Mouse (Mus musculus) midbrain, embryonic 13.5 days (tissue): ENCODE data around the gene Mdn1. TPM values are rescaled to one million over a fixed set of nuclear protein-coding genes. Genes with fewer than 3 reads are reported as not detected.

Source experiments
- ATAC-seq: fragments of 200-750 bp; cut with Nextera tagmentation; 2 replicates; pipeline ENCODE4 v1.8.0; 2017; ENCODE audit warnings: mild to moderate bottlenecking, moderate TSS enrichment, moderate library complexity
- H3K27ac ChIP-seq: fragments of 300-500 bp; sonication (generic); 2 replicates; pipeline ENCODE4 v1.5.1; 2015; ENCODE audit warnings: inconsistent platforms, mild to moderate bottlenecking, moderate library complexity
- H3K27me3 ChIP-seq: fragments of 300-500 bp; sonication (generic); 2 replicates; pipeline ENCODE4 v1.6.1; 2015; ENCODE audit warnings: mild to moderate bottlenecking, inconsistent platforms
- H3K36me3 ChIP-seq: fragments of 300-500 bp; sonication (generic); 2 replicates; pipeline ENCODE4 v1.6.1; 2015; ENCODE audit warnings: mild to moderate bottlenecking, inconsistent platforms
- H3K4me1 ChIP-seq: fragments of 300-500 bp; sonication (generic); replicated peaks from 2 replicates; pipeline ENCODE4 v1.6.1; 2015; ENCODE audit warnings: inconsistent platforms
- H3K4me2 ChIP-seq: fragments of 300-500 bp; sonication (generic); replicated peaks from 2 replicates; pipeline ENCODE4 v1.6.1; 2015; ENCODE audit warnings: moderate library complexity, mild to moderate bottlenecking, inconsistent platforms
- H3K4me3 ChIP-seq: fragments of 300-500 bp; sonication (generic); replicated peaks from 2 replicates; pipeline ENCODE4 v1.5.1; 2015; ENCODE audit warnings: mild to moderate bottlenecking, inconsistent platforms
- H3K9ac ChIP-seq: fragments of 300-500 bp; sonication (generic); replicated peaks from 2 replicates; pipeline ENCODE4 v1.6.1; 2015; ENCODE audit warnings: mild to moderate bottlenecking, inconsistent platforms
- H3K9me3 ChIP-seq: fragments of 300-500 bp; sonication (generic); 2 replicates; pipeline ENCODE4 v1.6.1; 2016; ENCODE audit warnings: mild to moderate bottlenecking, inconsistent platforms
- WGBS: fragments of 180-500 bp; shearing (Covaris S2); methylation state at CpG from one replicate; pipeline ENCODE4 v1.1.7; 2015; 5-methylcytosine and 5-hydroxymethylcytosine counted together
- polyA plus RNA-seq: library from polyadenylated mRNA; unstranded; fragments of >200 nt; fragmentation: Nextera tagmentation; extraction: Ambion mirVana; gene quantifications from 2 replicates; pipeline ENCODE4 v1.2.1, GENCODE M21; 2015

The Mdn1 gene
- polyA plus RNA-seq, 1 experiment from 2014 or later, result 16.1 TPM

DNA sequence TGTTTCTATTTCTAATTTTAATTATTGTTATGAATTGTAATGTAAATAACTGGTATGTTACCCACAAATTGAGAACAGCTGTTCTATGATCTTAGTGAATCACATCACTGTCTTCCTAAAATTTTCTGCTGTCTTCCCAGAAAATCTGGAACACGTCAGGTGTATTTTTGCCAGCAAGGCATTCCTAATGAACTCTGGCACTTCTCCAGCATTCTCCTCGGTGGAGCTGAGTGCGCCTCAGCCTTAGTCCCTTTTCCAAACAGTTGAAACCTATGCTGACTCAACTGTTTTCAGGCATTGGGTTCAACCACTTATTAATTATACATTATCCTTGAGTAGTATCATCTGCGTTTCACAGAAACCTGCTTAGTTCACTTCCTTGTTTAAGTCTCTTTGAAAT, 25.6 kb downstream of the Mdn1 start:
- Histone ChIP-seq H3K9ac (no peak overlapping the region), H3K27ac (no peak overlapping the region), H3K4me3 (no peak overlapping the region), H3K9me3 (no peaks in the 10 kb centered on the region), H3K4me1 (no peaks in the 10 kb centered on the region), H3K4me2 (no peak overlapping the region), H3K27me3 (no peaks in the 10 kb centered on the region), H3K36me3 (peaks cover 72% of the 10 kb centered on the region)
- ATAC-seq, result no peak
- WGBS, result 94% methylated on average over 4 of the region's 4 CpGs

DNA sequence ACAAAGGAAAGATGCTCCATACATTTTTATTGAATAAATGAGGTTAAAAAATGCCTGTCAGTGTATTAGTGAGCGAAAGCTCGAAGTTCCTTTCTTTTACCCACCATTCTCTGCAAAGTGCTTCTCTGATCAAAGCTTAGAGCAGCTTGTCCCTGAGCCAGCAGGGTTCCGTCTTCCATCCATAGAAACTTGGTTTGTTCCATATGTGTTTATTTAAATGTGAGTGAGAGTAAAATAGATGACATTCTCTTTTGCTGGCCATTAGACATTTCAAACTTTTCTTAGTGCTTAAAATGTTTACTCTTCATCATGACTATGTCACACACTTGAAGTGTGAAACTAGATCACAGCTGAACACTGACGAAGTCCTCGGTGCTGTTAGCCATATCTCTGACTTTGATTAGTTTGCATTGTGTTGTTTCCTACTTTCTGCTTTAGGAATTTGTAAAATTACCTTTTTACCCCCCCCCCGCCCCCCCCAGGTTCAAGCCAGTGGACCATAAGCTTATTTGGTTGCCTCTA, 26.2 kb downstream of the Mdn1 start:
- H3K9ac ChIP-seq, result no peak overlapping the region
- no peak overlapping the region for H3K27ac ChIP-seq
- no peak for ATAC-seq
- no peak overlapping the region for H3K4me2 ChIP-seq
- WGBS, result 90% methylated on average over 6 of the region's 6 CpGs
- no peak overlapping the region for H3K4me3 ChIP-seq
- H3K4me1 ChIP-seq, result no peaks in the 10 kb centered on the region
- peaks cover 72% of the 10 kb centered on the region for H3K36me3 ChIP-seq
- H3K27me3 ChIP-seq, result no peaks in the 10 kb centered on the region
- no peaks in the 10 kb centered on the region for H3K9me3 ChIP-seq

DNA sequence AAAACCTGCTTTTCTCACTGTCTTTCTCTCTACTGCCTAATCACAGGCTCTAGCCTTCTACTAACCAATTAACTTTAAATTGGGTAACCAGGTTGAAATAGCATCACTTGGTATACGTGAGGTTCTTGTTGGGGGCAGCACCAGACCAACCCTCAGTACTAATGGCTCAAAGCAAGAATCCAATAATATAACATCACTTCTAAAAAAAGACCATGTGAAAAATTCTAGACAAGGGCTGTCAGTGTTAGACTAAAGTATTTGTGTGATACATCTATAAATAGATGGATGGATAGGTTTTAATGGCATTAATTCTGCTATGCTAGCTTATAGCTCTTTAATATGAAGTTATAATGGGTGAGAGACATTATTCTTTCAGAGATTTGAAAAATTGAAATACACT, 60.8 kb downstream of the Mdn1 start:
- 96% methylated on average over 1 of the region's 1 CpGs for WGBS
- no peaks in the 10 kb centered on the region for H3K4me1 ChIP-seq
- no peak for ATAC-seq
- no peak overlapping the region for H3K4me2 ChIP-seq
- H3K9me3 ChIP-seq, result no peaks in the 10 kb centered on the region
- H3K27me3 ChIP-seq, result no peaks in the 10 kb centered on the region
- H3K36me3 ChIP-seq, result peaks cover 86% of the 10 kb centered on the region
- no peak overlapping the region for H3K27ac ChIP-seq
- H3K9ac ChIP-seq, result no peak overlapping the region
- no peak overlapping the region for H3K4me3 ChIP-seq

DNA sequence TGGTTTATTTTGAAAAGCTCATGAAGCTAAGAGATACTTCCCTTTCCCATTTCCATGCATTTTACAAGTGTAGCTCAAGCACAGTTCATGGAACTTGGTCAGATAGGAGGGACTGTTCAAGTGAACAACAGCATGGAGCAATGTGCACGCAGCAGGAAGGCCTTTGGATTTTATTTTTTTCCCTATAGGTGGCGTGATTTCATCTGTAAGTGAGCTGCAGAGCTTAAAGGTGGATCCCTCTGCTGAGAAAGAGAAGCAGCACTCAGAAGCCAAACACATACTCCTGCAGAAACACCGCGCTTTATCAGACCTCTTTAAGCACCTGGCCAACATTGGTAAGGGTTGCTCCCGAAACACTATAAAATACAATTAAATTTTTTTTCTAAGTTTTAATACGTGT, 88.5 kb downstream of the Mdn1 start:
- Histone ChIP-seq H3K9ac (no peak overlapping the region), H3K36me3 (peaks cover 87% of the 10 kb centered on the region), H3K4me1 (no peaks in the 10 kb centered on the region), H3K9me3 (no peaks in the 10 kb centered on the region), H3K4me2 (no peak overlapping the region), H3K27ac (no peak overlapping the region), H3K27me3 (no peaks in the 10 kb centered on the region), H3K4me3 (no peak overlapping the region)
- WGBS, result 86% methylated on average over 6 of the region's 6 CpGs
- no peak for ATAC-seq

DNA sequence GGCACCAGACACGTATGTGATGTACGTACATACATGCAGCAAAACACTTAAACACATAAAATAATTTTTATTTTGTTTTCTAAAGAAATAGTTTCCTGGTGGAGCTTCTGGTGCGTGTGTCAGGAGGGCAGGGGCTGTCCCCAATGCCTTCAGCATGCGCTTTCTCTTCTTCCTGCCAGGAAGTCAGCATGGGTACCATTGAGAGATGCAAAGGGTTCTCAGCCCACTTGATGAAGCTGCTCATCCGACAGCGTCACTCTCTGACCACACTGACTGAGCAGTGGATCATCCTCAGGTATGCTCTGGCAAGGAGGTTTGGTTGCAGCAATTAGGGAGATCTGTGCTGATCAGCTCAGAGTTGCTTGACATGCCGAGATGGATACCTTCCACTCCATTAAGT, 91.5 kb downstream of the Mdn1 start:
- no peaks in the 10 kb centered on the region for H3K9me3 ChIP-seq
- H3K9ac ChIP-seq, result no peak overlapping the region
- no peaks in the 10 kb centered on the region for H3K4me1 ChIP-seq
- no peaks in the 10 kb centered on the region for H3K27me3 ChIP-seq
- no peak for ATAC-seq
- 95% methylated on average over 7 of the region's 7 CpGs for WGBS
- no peak overlapping the region for H3K4me2 ChIP-seq
- H3K27ac ChIP-seq, result no peak overlapping the region
- H3K36me3 ChIP-seq, result peaks cover 89% of the 10 kb centered on the region
- H3K4me3 ChIP-seq, result no peak overlapping the region

DNA sequence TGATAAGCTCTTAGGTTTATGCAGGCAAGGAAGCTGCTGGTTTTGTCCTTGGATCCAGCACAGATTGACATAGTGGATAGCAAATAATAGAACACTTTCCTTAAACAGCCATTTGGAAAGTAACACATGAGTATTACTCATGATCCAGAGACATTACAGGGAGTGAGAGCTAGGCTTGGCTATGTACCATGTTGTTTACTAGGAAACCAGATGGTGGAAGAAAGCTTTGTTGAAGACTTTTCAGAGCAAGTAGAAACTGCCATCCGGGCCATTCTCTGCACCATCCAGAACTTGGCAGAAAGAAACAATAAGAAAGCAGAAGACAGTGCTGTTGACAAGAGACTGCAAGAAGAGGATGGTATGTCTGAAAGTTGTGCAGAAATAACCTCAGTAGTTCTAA, 93.8 kb downstream of the Mdn1 start:
- H3K36me3 ChIP-seq, result peaks cover 82% of the 10 kb centered on the region
- 100% methylated on average over 1 of the region's 1 CpGs for WGBS

DNA sequence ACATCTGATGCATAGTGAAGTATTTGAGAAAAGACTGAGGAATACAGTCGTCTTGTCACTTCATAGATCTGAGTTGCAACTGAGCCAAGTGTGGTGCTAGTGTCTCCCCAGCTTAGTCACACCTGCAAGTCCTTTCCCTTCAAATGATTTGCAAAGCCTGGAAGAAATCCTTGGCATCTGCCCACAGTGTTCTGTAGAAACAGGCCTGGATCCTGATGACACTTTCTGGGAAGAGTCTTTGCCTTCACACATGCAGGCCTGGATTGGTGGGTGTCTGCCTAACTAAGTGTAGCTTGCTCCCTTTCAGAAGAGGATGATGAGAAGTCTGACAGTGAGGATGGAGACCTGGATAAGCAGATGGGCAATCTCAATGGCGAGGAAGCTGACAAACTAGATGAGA, 100.5 kb downstream of the Mdn1 start:
- Histone ChIP-seq H3K9ac (no peak overlapping the region), H3K9me3 (no peaks in the 10 kb centered on the region), H3K27me3 (no peaks in the 10 kb centered on the region), H3K36me3 (peaks cover 76% of the 10 kb centered on the region), H3K4me3 (no peak overlapping the region), H3K4me1 (no peaks in the 10 kb centered on the region), H3K4me2 (no peak overlapping the region), H3K27ac (no peak overlapping the region)
- ATAC-seq, result no peak
- WGBS, result 84% methylated on average over 2 of the region's 2 CpGs

More for the DNA sequence above, 93.8 kb downstream of the Mdn1 start:
- Histone ChIP-seq H3K4me3 (no peak overlapping the region), H3K4me2 (no peak overlapping the region), H3K4me1 (no peaks in the 10 kb centered on the region), H3K27me3 (no peaks in the 10 kb centered on the region), H3K27ac (no peak overlapping the region), H3K9me3 (no peaks in the 10 kb centered on the region), H3K9ac (no peak overlapping the region)
- ATAC-seq, result no peak

DNA sequence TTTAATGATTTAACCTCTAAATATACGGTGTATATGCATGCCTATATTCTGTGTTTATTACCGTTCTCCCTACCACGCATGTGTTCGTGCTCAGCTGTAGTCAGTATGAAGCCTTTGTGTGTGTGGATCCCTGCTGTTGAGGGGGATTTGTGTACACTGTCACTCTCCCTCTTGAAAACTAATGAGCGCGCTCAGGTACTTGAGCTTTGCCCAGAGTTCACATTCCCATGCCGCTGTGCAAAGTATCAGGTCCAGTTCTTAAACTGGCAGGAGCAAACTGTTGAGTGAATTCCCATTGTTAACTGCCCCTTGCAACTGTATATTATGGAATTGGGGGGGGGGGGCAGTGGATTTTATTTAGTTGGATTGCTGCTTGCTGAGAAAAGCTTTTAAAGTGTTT, 110.6 kb downstream of the Mdn1 start:
- H3K27ac ChIP-seq, result no peak overlapping the region
- H3K4me1 ChIP-seq, result no peaks in the 10 kb centered on the region
- WGBS, result 77% methylated on average over 7 of the region's 7 CpGs
- H3K9ac ChIP-seq, result no peak overlapping the region
- no peak overlapping the region for H3K4me2 ChIP-seq
- H3K36me3 ChIP-seq, result peaks cover 76% of the 10 kb centered on the region
- H3K27me3 ChIP-seq, result no peaks in the 10 kb centered on the region
- no peak overlapping the region for H3K4me3 ChIP-seq
- no peaks in the 10 kb centered on the region for H3K9me3 ChIP-seq
- no peak for ATAC-seq

DNA sequence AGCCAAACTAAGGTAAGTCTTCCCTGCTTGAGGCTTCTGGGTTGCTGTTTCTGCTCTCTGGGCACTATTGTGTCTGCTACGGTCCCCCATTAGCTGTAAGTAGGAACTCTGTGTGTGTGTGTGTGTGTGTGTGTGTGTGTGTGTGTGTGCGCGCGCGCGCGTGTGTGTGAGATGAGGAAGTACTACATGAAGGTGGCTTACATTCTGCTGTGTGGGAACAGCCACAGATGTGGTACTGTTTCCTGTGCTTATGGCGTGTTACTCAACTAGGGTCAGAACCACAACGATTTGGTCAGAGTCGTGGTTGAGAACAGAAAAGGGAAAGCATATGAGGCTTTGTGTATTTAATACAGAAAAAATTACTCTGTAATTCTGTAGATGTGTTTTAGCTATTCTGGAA, 111.1 kb downstream of the Mdn1 start:
- 96% methylated on average over 10 of the region's 10 CpGs for WGBS
- Histone ChIP-seq H3K27ac (no peak overlapping the region), H3K4me1 (no peaks in the 10 kb centered on the region), H3K4me2 (no peak overlapping the region), H3K9me3 (no peaks in the 10 kb centered on the region), H3K36me3 (peaks cover 76% of the 10 kb centered on the region), H3K27me3 (no peaks in the 10 kb centered on the region), H3K9ac (no peak overlapping the region), H3K4me3 (no peak overlapping the region)
- no peak for ATAC-seq

DNA sequence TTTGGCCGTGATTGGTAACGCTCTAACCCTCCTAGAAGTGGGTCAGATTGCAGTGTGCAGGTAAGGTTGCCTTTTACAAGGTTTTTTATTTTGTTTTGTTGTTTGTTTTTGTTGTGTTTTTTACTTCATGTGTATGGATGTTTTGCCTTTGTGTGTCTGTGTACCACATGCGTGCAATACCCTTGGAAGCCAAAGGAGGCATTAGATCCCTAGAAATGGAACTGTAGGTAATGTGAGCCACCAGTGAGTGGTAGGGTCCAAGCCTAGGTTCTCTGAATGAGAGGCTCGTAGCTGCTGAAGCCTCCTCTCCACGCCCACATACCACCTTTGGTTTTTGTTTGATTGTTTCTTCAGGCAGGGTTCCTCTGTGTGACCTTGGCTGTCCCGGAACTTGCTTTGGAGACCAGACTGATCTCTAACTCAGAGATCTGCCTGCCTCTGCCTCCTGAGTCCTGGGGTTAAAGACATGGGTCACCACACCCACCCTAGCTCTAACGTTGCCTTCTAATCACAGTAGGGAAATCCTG, 113.4 kb downstream of the Mdn1 start:
- H3K4me1 ChIP-seq, result no peaks in the 10 kb centered on the region
- no peak overlapping the region for H3K4me2 ChIP-seq
- no peak overlapping the region for H3K27ac ChIP-seq
- no peak for ATAC-seq
- WGBS, result 96% methylated on average over 7 of the region's 7 CpGs
- H3K27me3 ChIP-seq, result no peaks in the 10 kb centered on the region
- H3K9ac ChIP-seq, result no peak overlapping the region
- no peak overlapping the region for H3K4me3 ChIP-seq
- H3K36me3 ChIP-seq, result peaks cover 82% of the 10 kb centered on the region
- H3K9me3 ChIP-seq, result no peaks in the 10 kb centered on the region

DNA sequence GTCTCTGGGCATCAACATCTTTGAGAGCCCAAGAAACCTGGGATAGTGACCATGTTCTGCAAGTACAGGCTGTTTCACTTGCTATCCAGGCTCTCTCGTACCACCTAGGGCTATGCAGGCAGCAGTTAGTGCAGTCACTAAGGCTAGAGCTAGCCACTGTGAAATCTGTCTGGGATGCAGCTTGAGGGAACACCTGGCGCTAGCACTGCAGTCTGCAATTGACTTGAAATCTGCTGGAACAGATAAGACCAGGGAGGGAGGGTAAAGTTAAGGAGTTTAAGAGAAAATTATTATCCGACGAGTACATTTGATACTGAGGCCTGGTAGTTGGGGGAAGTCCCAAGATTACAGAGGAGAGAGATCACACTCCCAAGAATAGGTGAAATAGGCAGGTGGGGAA, 123.1 kb downstream of the Mdn1 start:
- no peak for ATAC-seq
- Histone ChIP-seq H3K4me1 (no peaks in the 10 kb centered on the region), H3K27ac (no peak overlapping the region), H3K9me3 (no peaks in the 10 kb centered on the region), H3K9ac (no peak overlapping the region), H3K4me2 (no peak overlapping the region), H3K36me3 (peaks cover 37% of the 10 kb centered on the region), H3K4me3 (no peak overlapping the region), H3K27me3 (no peaks in the 10 kb centered on the region)
- 93% methylated on average over 4 of the region's 4 CpGs for WGBS

DNA sequence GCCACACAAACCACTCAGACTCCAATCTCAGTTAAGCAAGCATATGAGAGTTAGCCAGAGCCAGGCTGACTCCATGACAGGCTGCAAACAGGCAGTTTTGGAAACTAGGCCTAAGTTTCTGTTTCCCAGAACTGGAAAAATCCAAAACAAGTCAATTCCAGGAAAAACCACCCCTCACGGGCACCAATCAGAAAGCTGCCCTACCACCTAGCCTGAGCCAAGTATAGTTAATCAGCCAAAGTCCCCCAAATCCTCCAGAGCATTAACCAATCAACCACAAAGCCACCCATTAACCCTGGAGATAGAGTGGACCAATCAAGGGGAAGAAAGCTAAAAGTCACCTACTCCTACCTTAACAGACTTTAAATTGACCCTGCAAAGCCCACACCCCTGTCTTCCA, 130.2 kb downstream of the Mdn1 start:
- Histone ChIP-seq H3K27ac (no peak overlapping the region), H3K4me1 (no peaks in the 10 kb centered on the region), H3K9me3 (no peaks in the 10 kb centered on the region), H3K9ac (no peak overlapping the region), H3K27me3 (no peaks in the 10 kb centered on the region), H3K4me2 (no peak overlapping the region), H3K4me3 (no peak overlapping the region), H3K36me3 (no peaks in the 10 kb centered on the region; the same call in 1 of the 2 replicates)
- no peak for ATAC-seq
- 95% methylated on average over 1 of the region's 1 CpGs for WGBS

DNA sequence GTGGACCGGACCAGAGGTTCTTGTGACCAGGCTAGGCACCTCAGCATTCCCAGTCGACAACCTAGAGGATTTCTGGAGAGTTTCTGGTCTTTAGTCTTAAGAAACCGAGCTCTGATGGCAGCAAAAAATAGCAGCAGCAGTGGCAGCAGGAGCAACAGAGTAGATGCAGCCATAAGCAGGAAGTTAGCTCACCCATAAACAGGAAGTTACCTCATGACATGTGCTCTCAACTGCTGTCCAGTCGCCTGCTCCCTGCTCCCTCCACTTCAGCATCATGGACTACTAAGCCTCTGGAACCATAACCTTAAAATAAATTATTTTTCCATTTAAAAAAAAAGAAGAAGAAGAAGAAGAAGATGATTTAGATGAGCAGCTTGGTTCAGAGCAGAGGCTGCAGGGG, 132.1 kb downstream of the Mdn1 start:
- 93% methylated on average over 4 of the region's 4 CpGs for WGBS
- Histone ChIP-seq H3K4me3 (no peak overlapping the region), H3K4me2 (no peak overlapping the region), H3K27me3 (no peaks in the 10 kb centered on the region), H3K9me3 (no peaks in the 10 kb centered on the region), H3K9ac (no peak overlapping the region), H3K4me1 (no peaks in the 10 kb centered on the region), H3K36me3 (no peaks in the 10 kb centered on the region; the same call in 1 of the 2 replicates), H3K27ac (no peak overlapping the region)
- ATAC-seq, result no peak
